Mouse (Mus musculus) E14TG2a.4 (cell line): ENCODE measurements at regions not wholly inside any gene's neighbourhood (a gene's known extent, or its start where the extent isn't known, plus 50 kb on each side); places are given as distances from the start of the nearest gene placed in this dataset.

Source experiments
- H3K27me3 ChIP-seq: 2 replicates; pipeline ENCODE4 v1.6.1; 2014; ENCODE audit warnings: low read length, control low read depth; ENCODE audit not compliant: insufficient read depth
- H3K36me3 ChIP-seq: 2 replicates; pipeline ENCODE4 v1.6.1; 2014; ENCODE audit warnings: low read length, control low read depth; ENCODE audit not compliant: insufficient read depth
- H3K4me1 ChIP-seq: replicated peaks from 2 replicates; pipeline ENCODE4 v1.6.1; 2014; ENCODE audit warnings: low read depth, low read length, control low read depth
- H3K4me3 ChIP-seq: replicated peaks from 2 replicates; pipeline ENCODE4 v1.5.1; 2014; ENCODE audit warnings: mild to moderate bottlenecking, low read length
- H3K9me3 ChIP-seq: 2 replicates; pipeline ENCODE4 v1.6.1; 2014; ENCODE audit warnings: low read length, control low read depth
- CTCF ChIP-seq: conservative IDR thresholded peaks from 2 replicates; pipeline ENCODE4 v1.5.1; 2014; ENCODE audit warnings: low read length
- NANOG ChIP-seq: IDR thresholded peaks from 2 replicates; pipeline ENCODE4 v1.6.1; 2014; ENCODE audit warnings: borderline replicate concordance, low read length, mixed read lengths
- POU5F1 ChIP-seq: IDR thresholded peaks from 2 replicates; pipeline ENCODE4 v1.6.1; 2014; ENCODE audit warnings: low read length, borderline replicate concordance

DNA sequence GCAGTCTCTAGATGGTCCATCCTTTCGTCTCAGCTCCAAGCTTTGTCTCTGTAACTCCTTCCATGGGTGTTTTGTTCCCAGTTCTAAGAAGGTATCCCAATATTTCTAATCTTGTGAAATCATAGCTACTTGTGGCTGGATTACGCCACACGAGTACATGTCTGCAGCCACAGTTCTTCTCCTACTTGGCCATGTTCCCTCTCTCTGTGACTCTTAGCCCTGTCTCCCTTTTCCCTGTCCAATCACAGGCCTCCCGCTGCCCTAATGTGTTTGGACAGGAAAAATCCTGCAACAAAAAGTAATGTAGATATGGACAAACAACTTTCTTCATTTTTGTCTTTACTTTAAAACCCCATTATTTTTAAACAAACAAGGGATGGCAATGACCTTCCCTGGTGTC is 104.7 kb downstream of the Zfp330 start:
- Histone ChIP-seq H3K36me3 (no peaks in the 10 kb centered on the region), H3K27me3 (no peaks in the 10 kb centered on the region), H3K4me1 (no peaks in the 10 kb centered on the region), H3K4me3 (no peak overlapping the region), H3K9me3 (no peaks in the 10 kb centered on the region)
- no peak for TF ChIP-seq CTCF
- no peak for TF ChIP-seq POU5F1

GRCm38 (mm10) chr8:82665131-82665530 is 108.8 kb downstream of the Zfp330 start:
- H3K9me3 ChIP-seq: no peaks in the 10 kb centered on the region
- H3K27me3 ChIP-seq: no peaks in the 10 kb centered on the region
- no peaks in the 10 kb centered on the region for H3K36me3 ChIP-seq
- TF ChIP-seq NANOG (no peak), POU5F1 (no peak), CTCF (no peak)
- H3K4me3 ChIP-seq: no peak overlapping the region
- H3K4me1 ChIP-seq: no peaks in the 10 kb centered on the region

DNA sequence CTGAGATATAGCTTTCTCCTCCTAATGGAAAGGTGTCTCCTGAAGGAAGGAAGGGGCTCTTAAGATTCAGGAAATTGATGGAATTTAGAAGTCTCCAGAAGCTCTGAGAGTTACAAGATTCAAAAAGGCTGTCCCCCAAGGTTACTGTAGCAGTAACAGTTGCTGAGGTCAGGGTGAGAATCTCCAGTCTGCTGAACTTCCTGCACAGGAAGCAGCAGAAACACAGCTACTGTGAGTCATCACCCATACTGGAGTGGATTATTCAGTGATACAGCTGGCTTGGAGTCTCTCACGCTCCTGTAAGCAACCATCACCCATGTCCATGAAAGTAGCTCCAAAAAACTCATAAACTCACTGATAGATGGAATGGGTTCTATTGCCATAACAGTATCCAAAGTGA is 133.5 kb downstream of the Zfp330 start:
- no peak for TF ChIP-seq NANOG
- no peak for TF ChIP-seq CTCF
- no peak for TF ChIP-seq POU5F1
- H3K4me1 ChIP-seq: no peaks in the 10 kb centered on the region
- peaks cover 8% of the 10 kb centered on the region for H3K9me3 ChIP-seq
- H3K36me3 ChIP-seq: no peaks in the 10 kb centered on the region
- no peak overlapping the region for H3K4me3 ChIP-seq
- no peaks in the 10 kb centered on the region for H3K27me3 ChIP-seq

- Histone ChIP-seq H3K4me3 (no peak overlapping the region), H3K9me3 (no peaks in the 10 kb centered on the region), H3K27me3 (no peaks in the 10 kb centered on the region), H3K4me1 (no peaks in the 10 kb centered on the region), H3K36me3 (no peaks in the 10 kb centered on the region)
- TF ChIP-seq POU5F1: no peak
- no peak for TF ChIP-seq NANOG
- no peak for TF ChIP-seq CTCF
Measured at GRCm38 (mm10) chr8:82630486-82630885, 143.5 kb downstream of the Zfp330 start.

DNA sequence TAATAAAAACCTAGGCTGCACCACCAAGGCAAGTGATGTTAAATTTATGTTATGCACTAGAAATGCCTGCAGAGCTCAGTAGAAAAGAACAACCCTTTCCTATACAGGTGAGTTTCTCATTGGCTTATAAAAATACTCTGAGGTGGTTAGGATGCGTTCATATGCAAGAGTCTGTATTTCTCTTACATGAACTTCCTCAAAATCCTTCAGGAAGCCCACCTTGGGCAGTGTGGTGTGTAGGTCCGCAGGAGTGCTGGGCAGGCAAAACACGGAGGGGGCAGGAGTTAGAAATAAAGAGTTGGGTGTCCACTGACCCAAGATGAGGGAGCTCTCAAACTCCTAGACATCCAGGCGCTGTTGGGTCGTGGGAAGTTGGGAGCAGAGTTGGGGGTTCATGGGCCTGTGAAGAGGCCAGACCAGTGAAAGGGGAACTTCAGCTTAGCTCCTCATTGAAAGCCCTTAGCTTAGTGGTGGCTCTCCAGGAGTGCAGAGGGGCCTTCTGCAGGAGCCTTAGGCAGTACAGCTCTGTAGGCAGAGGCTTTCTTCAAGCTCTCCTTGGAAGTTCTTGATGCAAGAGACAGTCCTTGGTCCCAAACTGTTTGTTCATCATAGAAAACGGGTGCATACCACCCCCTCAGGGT is 150.0 kb downstream of the Zfp330 start:
- H3K27me3 ChIP-seq: no peaks in the 10 kb centered on the region
- no peaks in the 10 kb centered on the region for H3K36me3 ChIP-seq
- H3K9me3 ChIP-seq: no peaks in the 10 kb centered on the region
- TF ChIP-seq CTCF (no peak), NANOG (no peak), POU5F1 (no peak)
- H3K4me3 ChIP-seq: no peak overlapping the region
- no peaks in the 10 kb centered on the region for H3K4me1 ChIP-seq

DNA sequence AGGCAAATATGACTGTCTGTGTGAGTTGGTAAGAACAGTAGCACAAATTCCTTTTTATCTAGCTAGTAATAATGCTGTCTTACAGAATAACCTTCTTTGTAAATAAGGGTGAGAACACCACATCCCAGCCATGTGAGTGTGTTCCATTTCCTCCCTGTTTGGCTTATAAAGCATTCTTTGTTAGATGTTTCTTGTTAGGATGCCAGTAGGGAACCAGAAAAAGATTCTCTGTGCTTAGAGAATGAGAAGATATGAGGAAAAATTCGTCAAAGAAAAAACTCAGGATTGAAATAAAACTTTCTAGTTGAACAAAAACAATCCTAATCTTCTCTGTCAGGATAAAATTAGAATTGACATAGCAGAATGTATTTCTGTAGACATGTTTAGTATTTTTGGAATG is 155.3 kb downstream of the Zfp330 start:
- Histone ChIP-seq H3K36me3 (no peaks in the 10 kb centered on the region), H3K4me3 (no peak overlapping the region), H3K27me3 (no peaks in the 10 kb centered on the region), H3K9me3 (no peaks in the 10 kb centered on the region), H3K4me1 (no peaks in the 10 kb centered on the region)
- no peak for TF ChIP-seq CTCF
- TF ChIP-seq NANOG: no peak
- TF ChIP-seq POU5F1: no peak

DNA sequence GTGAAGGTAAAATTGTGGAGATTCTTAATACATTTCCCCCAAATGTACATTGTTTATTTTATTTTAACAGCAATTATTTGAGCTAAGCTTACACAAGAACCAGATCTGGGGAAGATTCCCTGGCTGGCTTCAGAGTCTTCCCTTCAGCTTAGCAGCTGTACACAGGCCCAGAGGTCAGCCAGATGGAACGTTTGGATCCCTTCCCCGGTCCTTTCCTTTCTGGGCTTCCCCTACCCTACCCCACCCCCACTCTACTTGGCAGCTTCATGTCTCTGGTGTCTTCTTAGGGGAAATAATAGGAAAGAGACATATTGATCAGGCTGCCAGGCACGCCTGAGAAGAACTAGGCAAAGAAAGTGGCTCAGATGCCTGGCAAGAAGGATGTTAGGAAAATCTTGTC is 172.4 kb downstream of the Zfp330 start:
- no peaks in the 10 kb centered on the region for H3K36me3 ChIP-seq
- no peak for TF ChIP-seq NANOG
- TF ChIP-seq POU5F1: no peak
- no peak for TF ChIP-seq CTCF
- peaks cover 4% of the 10 kb centered on the region for H3K9me3 ChIP-seq
- H3K4me1 ChIP-seq: no peaks in the 10 kb centered on the region
- no peak overlapping the region for H3K4me3 ChIP-seq
- no peaks in the 10 kb centered on the region for H3K27me3 ChIP-seq

DNA sequence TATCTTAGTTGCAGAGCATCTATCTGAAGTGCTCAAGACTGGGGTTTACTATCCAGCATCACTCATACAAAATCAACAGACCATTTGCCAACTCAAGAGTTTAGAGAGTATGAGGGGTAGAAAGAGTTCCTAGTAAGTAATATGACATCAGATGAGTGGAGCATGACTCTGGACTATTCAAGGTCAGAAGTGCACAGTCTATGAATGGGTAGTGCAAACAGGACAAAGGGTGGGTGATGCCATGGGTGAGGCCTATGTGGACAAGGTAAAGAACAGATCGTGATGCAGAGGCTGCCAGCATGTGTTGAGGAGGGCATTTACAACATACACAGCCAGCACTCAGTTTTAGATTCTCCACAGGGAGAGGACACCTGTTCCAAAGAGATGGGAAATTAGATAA is 170.4 kb upstream of the Il15 start:
- no peaks in the 10 kb centered on the region for H3K4me1 ChIP-seq
- H3K9me3 ChIP-seq: peaks cover 10% of the 10 kb centered on the region; the same call in 1 of the 2 replicates
- no peak overlapping the region for H3K4me3 ChIP-seq
- H3K36me3 ChIP-seq: no peaks in the 10 kb centered on the region
- H3K27me3 ChIP-seq: no peaks in the 10 kb centered on the region
- TF ChIP-seq POU5F1: no peak
- no peak for TF ChIP-seq NANOG
- no peak for TF ChIP-seq CTCF

- TF ChIP-seq CTCF (no peak), NANOG (no peak), POU5F1 (no peak)
- Histone ChIP-seq H3K4me3 (no peak overlapping the region), H3K36me3 (no peaks in the 10 kb centered on the region), H3K4me1 (no peaks in the 10 kb centered on the region), H3K9me3 (no peaks in the 10 kb centered on the region), H3K27me3 (no peaks in the 10 kb centered on the region)
Measured at GRCm38 (mm10) chr8:82538121-82538520, 135.1 kb upstream of the Il15 start.
